Mouse (Mus musculus): ENCODE measurements at regions not wholly inside any gene's neighbourhood (a gene's known extent, or its start where the extent isn't known, plus 50 kb on each side); places are given as distances from the start of the nearest gene placed in this dataset.

DNA sequence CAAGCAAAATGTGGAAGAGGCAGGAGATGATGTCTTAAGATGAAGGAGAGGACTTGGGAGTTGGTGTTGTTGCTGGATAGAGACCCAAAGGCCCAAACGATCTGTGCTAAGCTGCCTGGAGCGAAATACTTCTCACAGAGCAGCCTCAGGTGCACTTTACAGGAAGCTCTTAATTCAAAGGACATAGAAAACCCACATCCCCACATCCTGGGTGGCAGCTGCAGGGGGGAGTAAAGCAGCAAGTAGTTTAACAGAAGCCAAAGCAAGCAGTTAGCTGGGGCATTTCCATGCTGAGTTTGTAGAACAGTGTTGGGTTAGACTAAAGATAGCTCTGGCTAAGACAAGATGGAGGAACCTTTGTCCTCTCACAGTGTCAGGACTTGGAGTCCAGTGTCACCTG, 268.5 kb upstream of the Gadl1 start:
- Histone ChIP-seq H3K27ac (no peak overlapping the region), H3K4me3 (no peak overlapping the region)
- TF ChIP-seq CTCF (conservative IDR thresholded peaks at IDR 0.05) = no peak
- no peak for DNase-seq (ENCODE audit: low spot score in 2 of 2)

DNA sequence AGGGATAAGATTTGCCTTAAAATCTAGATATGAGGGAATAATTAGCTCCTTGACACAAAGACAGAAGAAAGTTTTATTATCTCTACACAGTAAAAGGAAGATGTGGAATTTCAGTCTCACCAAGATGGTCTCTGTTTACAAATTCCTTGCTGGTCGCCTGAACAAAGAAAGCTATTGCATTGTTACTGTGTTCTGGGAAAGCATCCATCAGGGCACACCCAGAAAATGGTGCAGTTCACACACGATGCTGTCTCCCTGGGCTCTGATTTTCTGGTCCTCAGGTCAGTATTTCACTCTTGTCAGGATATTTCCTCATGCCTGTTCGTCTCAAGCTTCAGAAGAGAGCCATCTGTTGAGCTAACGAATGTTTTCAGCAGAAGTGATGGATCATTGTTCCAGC, 267.2 kb upstream of the Gadl1 start:
- no peak for TF ChIP-seq CTCF (conservative IDR thresholded peaks at IDR 0.05)

DNA sequence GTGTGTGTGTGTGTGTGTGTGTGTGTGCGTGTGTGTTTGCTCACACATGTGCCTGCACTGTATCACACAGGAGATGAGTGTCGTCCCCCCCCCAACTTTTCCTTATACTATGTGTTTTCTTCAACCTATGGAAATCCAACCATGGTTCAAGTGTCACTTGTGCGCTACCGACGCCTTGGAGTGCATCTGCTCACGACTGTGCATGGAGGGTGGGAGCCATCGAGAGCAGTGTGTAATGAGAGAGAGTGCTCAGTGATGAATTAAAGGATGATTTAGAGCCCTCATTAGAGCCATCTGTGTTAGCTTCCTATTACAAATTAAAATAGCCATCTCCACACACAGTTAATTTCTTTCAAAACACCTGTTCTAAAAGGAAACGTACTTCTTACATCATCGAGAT, 264.3 kb upstream of the Gadl1 start:
- DNase-seq (ENCODE audit: low spot score in 2 of 2) = no peak
- no peak overlapping the region for H3K4me3 ChIP-seq

More for the DNA sequence above, 267.2 kb upstream of the Gadl1 start:
- Histone ChIP-seq H3K4me3 (no peak overlapping the region), H3K27ac (no peak overlapping the region)
- no peak for DNase-seq (ENCODE audit: low spot score in 2 of 2)

DNA sequence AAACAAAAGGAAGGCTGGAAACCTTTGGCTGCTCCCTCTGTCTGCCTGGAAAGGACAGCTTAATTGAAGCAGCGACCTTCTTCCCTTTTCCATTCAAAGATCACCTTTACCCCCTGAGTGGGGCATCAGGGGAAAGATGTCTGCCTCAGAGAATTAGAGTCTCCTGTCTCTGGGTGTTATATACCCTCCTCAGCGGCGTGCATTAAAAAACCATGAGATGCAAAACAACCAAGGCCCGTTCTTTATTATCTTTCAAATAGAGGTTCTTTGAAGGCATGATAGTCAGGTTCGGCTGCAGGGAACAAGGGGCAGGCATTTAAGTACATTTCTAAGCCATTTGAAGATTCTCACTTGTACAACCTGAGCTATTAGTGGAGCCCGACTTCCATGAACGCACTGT, 263.0 kb upstream of the Gadl1 start:
- Histone ChIP-seq H3K27ac (no peak overlapping the region), H3K4me3 (no peak overlapping the region)
- TF ChIP-seq CTCF (conservative IDR thresholded peaks at IDR 0.05) = no peak
- no peak for DNase-seq (ENCODE audit: low spot score in 2 of 2)

More for the DNA sequence above, 264.3 kb upstream of the Gadl1 start:
- no peak overlapping the region for H3K27ac ChIP-seq
- TF ChIP-seq CTCF (conservative IDR thresholded peaks at IDR 0.05) = no peak

- no peak overlapping the region for H3K4me3 ChIP-seq
- peak; percentile 59 for TF ChIP-seq CTCF (conservative IDR thresholded peaks at IDR 0.05)
- H3K27ac ChIP-seq = no peak overlapping the region
- peak; percentile 57 to 75 for DNase-seq (ENCODE audit: low spot score in 2 of 2)
These were observed 257.5 kb upstream of the Gadl1 start for GRCm38 (mm10) chr9:115651708-115652107.

GRCm38 (mm10) chr9:115653116-115653515, 256.1 kb upstream of the Gadl1 start:
- no peak for DNase-seq (ENCODE audit: low spot score in 2 of 2)
- peak; percentile 43 for TF ChIP-seq CTCF (conservative IDR thresholded peaks at IDR 0.05)
- no peak overlapping the region for H3K4me3 ChIP-seq
- no peak overlapping the region for H3K27ac ChIP-seq

GRCm38 (mm10) chr9:115654933-115655332, 254.3 kb upstream of the Gadl1 start:
- no peak for TF ChIP-seq CTCF (conservative IDR thresholded peaks at IDR 0.05)
- Histone ChIP-seq H3K4me3 (no peak overlapping the region), H3K27ac (no peak overlapping the region)
- no peak for DNase-seq (ENCODE audit: low spot score in 2 of 2)

DNA sequence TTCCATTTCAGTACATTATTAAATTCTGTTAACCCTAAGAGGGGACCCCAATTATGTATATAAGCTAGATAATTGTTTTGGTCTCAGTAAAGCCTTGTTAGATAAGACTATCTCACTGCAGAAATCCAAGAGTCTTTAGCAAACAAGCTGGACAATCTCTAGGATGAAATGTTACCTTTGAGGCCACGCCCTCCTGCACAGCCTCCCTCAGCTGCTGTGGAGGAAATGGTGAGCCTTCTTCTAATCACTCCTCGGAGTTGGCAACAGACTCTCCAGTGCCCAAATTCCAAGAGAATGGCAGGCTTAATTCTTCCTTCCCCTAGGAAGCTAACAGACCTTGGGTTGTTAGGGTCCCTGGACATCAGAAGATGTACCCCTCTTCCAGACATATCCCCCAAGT, 252.7 kb upstream of the Gadl1 start:
- no peak for TF ChIP-seq CTCF (conservative IDR thresholded peaks at IDR 0.05)

GRCm38 (mm10) chr9:115656994-115657713, 252.1 kb upstream of the Gadl1 start:
- DNase-seq (ENCODE audit: low spot score in 2 of 2) = no peak
- H3K27ac ChIP-seq = no peak overlapping the region
- no peak overlapping the region for H3K4me3 ChIP-seq
- TF ChIP-seq CTCF (conservative IDR thresholded peaks at IDR 0.05) = no peak

More for the DNA sequence above, 252.7 kb upstream of the Gadl1 start:
- no peak for DNase-seq (ENCODE audit: low spot score in 2 of 2)
- Histone ChIP-seq H3K4me3 (no peak overlapping the region), H3K27ac (no peak overlapping the region)

- DNase-seq (ENCODE audit: low spot score in 2 of 2) = no peak
- H3K27ac ChIP-seq = no peak overlapping the region
- H3K4me3 ChIP-seq = no peak overlapping the region
- TF ChIP-seq CTCF (conservative IDR thresholded peaks at IDR 0.05) = no peak
These were observed 250.8 kb upstream of the Gadl1 start for GRCm38 (mm10) chr9:115658477-115658876.

GRCm38 (mm10) chr9:115660371-115660770, 248.9 kb upstream of the Gadl1 start:
- H3K4me3 ChIP-seq = no peak overlapping the region
- no peak overlapping the region for H3K27ac ChIP-seq
- DNase-seq (ENCODE audit: low spot score in 2 of 2) = no peak
- no peak for TF ChIP-seq CTCF (conservative IDR thresholded peaks at IDR 0.05)

GRCm38 (mm10) chr9:115661834-115662425, 247.3 kb upstream of the Gadl1 start:
- H3K4me3 ChIP-seq = no peak overlapping the region
- TF ChIP-seq CTCF (conservative IDR thresholded peaks at IDR 0.05) = no peak
- DNase-seq (ENCODE audit: low spot score in 2 of 2) = no peak
- no peak overlapping the region for H3K27ac ChIP-seq

- DNase-seq (ENCODE audit: low spot score in 2 of 2) = no peak
- no peak overlapping the region for H3K27ac ChIP-seq
- no peak overlapping the region for H3K4me3 ChIP-seq
- no peak for TF ChIP-seq CTCF (conservative IDR thresholded peaks at IDR 0.05)
These were observed 243.8 kb upstream of the Gadl1 start for GRCm38 (mm10) chr9:115665337-115666004.
